Mouse (Mus musculus): ENCODE measurements at regions not wholly inside any gene's neighbourhood (a gene's known extent, or its start where the extent isn't known, plus 50 kb on each side); places are given as distances from the start of the nearest gene placed in this dataset.

DNA sequence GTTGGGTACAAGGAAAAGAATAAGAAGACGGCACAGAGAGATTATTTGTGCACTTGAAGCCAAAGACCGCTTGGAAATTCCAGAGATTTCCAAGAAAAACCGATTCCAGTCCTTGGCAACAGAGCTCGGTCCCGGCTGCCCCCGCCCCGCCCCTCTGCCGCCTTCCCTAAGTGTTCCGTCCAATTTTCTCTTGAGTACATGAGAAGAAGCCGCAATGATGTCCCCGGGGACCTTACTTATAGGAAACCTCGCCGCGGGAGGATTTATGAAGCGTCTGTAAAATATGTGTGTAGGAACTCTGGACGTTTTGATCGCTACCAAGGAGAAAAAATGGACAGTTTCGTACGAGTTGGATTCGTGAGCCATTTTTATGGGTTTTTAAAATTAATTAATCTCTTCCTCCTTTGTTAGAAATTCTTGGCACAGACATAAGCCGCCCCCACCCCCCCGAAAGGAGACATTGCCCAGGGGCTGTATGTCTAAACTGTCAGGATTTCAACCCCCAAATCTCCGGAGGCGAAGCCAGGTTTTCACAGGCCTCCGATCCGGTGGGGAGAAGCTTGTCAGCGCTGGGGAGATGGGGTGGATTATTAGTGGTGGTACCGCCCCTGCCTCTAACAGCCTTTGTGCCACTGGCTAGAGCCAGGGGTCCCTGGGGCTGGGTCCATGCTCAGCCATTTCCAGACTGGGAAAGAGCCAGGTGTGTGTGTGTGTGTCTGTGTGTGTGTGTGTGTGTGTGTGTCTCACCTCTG is 83.1 kb downstream of the 2410131K14Rik start:
- H3K4me1 ChIP-seq (ENCODE audit: control insufficient read depth, insufficient read depth, insufficient read length) = no peaks in the 10 kb centered on the region; the same call in 1 of the 2 replicates
- no peak for DNase-seq (ENCODE audit: low read depth in 1 of 2, low spot score in 2 of 2)
- TF ChIP-seq CTCF (IDR thresholded peaks at IDR 0.05; ENCODE audit: extremely low read depth, insufficient read depth, insufficient read length, insufficient replicate concordance) = no peak
- no peak for TF ChIP-seq POLR2A (IDR thresholded peaks at IDR 0.05; ENCODE audit: low read depth, low read length)
- H3K36me3 ChIP-seq (ENCODE audit: control insufficient read depth, insufficient read depth, low read length) = no peaks in the 10 kb centered on the region
- peaks cover 5% of the 10 kb centered on the region; the same call in 1 of the 2 replicates for H3K27me3 ChIP-seq (ENCODE audit: control insufficient read depth, insufficient read depth, low read length)
- no peak overlapping the region for H3K27ac ChIP-seq (ENCODE audit: insufficient read depth, low read length)
- WGBS = 16% methylated on average over 28 of the region's 28 CpGs
- H3K4me3 ChIP-seq (ENCODE audit: extremely low read depth, insufficient read depth, insufficient read length) = no peak overlapping the region

DNA sequence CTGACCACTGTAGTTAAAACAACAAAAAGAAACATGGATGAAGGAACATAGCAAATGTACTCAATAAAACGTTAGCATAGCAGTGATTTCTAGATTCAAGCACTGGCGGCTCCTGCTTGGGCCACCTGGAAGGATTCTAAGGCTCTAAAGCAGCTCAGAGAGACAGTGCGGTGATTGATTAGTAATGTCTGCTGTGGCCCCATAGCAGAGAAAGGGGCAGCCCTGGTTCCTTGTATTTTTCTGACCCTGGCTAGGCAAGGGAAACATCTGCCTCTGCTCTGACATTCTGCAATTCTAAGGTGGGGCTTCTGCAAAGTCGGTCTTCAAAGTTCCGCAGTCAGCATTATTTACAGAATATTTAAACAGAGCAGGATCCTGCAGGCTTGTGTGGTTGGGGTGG is 84.1 kb downstream of the 2410131K14Rik start:
- Histone ChIP-seq H3K27ac (ENCODE audit: insufficient read depth, low read length) (no peak overlapping the region), H3K36me3 (ENCODE audit: control insufficient read depth, insufficient read depth, low read length) (no peaks in the 10 kb centered on the region), H3K4me3 (ENCODE audit: extremely low read depth, insufficient read depth, insufficient read length) (no peak overlapping the region), H3K27me3 (ENCODE audit: control insufficient read depth, insufficient read depth, low read length) (peaks cover 5% of the 10 kb centered on the region; the same call in 1 of the 2 replicates), H3K4me1 (ENCODE audit: control insufficient read depth, insufficient read depth, insufficient read length) (no peaks in the 10 kb centered on the region; the same call in 1 of the 2 replicates)
- WGBS = 63% methylated on average over 5 of the region's 5 CpGs
- TF ChIP-seq CTCF (IDR thresholded peaks at IDR 0.05; ENCODE audit: extremely low read depth, insufficient read depth, insufficient read length, insufficient replicate concordance) (no peak), POLR2A (IDR thresholded peaks at IDR 0.05; ENCODE audit: low read depth, low read length) (no peak)
- no peak for DNase-seq (ENCODE audit: low read depth in 1 of 2, low spot score in 2 of 2)

DNA sequence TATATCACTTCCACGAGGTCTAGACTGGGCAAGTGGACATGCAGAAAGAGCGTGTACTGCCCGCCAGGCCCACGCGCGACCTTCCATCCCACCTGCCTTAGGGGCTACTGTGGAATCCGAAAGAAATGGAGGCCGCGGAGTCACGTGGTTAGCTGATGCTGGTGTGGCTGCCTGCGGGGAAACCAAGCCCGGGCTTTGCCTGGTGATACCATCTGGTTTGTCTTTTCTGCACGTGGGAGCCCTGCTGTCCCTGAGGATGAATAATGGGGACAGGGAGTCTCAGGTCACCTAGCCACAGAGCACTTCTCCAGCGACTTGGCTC is 86.2 kb downstream of the 2410131K14Rik start:
- no peak for DNase-seq (ENCODE audit: low read depth in 1 of 2, low spot score in 2 of 2)
- H3K4me3 ChIP-seq (ENCODE audit: extremely low read depth, insufficient read depth, insufficient read length) = peak overlapping the region; percentile 51; the same call in 1 of the 2 replicates
- H3K4me1 ChIP-seq (ENCODE audit: control insufficient read depth, insufficient read depth, insufficient read length) = no peaks in the 10 kb centered on the region; the same call in 1 of the 2 replicates
- H3K36me3 ChIP-seq (ENCODE audit: control insufficient read depth, insufficient read depth, low read length) = no peaks in the 10 kb centered on the region
- H3K27ac ChIP-seq (ENCODE audit: insufficient read depth, low read length) = no peak overlapping the region
- no peak for TF ChIP-seq CTCF (IDR thresholded peaks at IDR 0.05; ENCODE audit: extremely low read depth, insufficient read depth, insufficient read length, insufficient replicate concordance)
- TF ChIP-seq POLR2A (IDR thresholded peaks at IDR 0.05; ENCODE audit: low read depth, low read length) = no peak
- H3K27me3 ChIP-seq (ENCODE audit: control insufficient read depth, insufficient read depth, low read length) = peaks cover 5% of the 10 kb centered on the region; the same call in 1 of the 2 replicates
- WGBS = 30% methylated on average over 14 of the region's 14 CpGs

DNA sequence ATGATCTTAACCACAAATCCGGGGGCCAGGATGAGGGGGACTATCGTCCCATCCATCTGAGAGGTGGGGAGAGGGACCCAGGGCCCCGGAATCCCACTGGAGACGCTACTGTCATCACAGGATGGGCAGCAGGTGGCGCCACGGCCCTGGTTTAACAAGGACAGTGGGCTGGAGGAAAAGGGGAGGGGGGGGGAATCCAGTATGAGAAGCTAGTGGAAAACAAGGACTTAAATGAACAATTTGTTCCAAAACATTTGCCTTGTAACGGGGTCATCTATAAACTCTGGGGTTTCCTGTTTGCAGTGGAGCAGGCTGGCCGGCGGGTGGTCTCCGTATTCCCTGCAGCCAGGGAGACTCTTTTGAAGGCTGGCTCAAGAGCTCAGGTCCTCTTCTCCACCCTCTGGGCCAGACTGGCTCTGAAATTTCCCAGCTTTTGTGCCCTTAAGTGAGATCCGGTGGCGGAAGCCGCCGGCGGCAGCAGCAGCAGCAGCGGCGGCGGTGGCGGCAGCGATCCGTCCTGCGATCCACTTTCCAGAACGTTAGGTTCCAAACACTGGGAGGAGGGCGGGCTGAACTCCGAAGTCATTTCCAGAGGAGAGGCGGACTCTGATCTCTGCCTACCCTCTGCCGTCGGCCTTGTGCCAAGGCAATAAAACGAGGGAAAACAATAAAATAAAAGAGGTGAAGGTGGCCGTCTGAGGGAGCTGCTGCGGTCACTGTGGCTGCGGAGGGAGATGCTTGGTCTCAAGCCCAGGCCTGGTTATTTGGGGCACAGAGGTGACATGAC is 86.8 kb downstream of the 2410131K14Rik start:
- H3K4me3 ChIP-seq (ENCODE audit: extremely low read depth, insufficient read depth, insufficient read length) = peak overlapping the region; percentile 51; the same call in 1 of the 2 replicates
- H3K36me3 ChIP-seq (ENCODE audit: control insufficient read depth, insufficient read depth, low read length) = no peaks in the 10 kb centered on the region
- peaks cover 5% of the 10 kb centered on the region; the same call in 1 of the 2 replicates for H3K27me3 ChIP-seq (ENCODE audit: control insufficient read depth, insufficient read depth, low read length)
- no peaks in the 10 kb centered on the region; the same call in 1 of the 2 replicates for H3K4me1 ChIP-seq (ENCODE audit: control insufficient read depth, insufficient read depth, insufficient read length)
- TF ChIP-seq POLR2A (IDR thresholded peaks at IDR 0.05; ENCODE audit: low read depth, low read length) (no peak), CTCF (IDR thresholded peaks at IDR 0.05; ENCODE audit: extremely low read depth, insufficient read depth, insufficient read length, insufficient replicate concordance) (peak; percentile 56; the same call in 1 of the 2 replicates)
- 2% methylated on average over 32 of the region's 32 CpGs for WGBS
- H3K27ac ChIP-seq (ENCODE audit: insufficient read depth, low read length) = peak overlapping the region; percentile 45
- DNase-seq (ENCODE audit: low read depth in 1 of 2, low spot score in 2 of 2) = peak in 1 of 2 experiments; percentile 56

DNA sequence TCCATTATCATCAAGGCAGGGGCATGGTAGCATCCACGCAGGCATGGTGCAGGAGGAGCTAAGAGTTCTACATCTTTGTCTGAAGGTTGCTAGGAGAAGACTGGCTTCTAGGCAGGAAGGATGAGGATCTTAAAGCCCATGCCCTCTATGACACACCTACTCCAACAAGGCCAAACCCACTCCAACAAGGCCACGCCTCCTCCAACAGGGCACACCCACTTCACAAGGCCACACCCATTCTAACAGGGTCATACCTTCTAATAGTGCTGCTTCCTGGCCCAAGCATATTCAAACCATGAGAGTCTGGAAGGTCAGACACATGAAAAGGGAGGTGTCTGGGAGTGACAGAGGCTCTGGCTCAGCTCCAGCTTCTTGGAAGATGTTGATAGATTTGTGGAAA is 89.0 kb downstream of the 2410131K14Rik start:
- 87% methylated on average over 2 of the region's 2 CpGs for WGBS
- no peak for DNase-seq (ENCODE audit: low read depth in 1 of 2, low spot score in 2 of 2)
- no peak overlapping the region for H3K27ac ChIP-seq (ENCODE audit: insufficient read depth, low read length)
- no peak overlapping the region for H3K4me3 ChIP-seq (ENCODE audit: extremely low read depth, insufficient read depth, insufficient read length)
- peaks cover 5% of the 10 kb centered on the region; the same call in 1 of the 2 replicates for H3K27me3 ChIP-seq (ENCODE audit: control insufficient read depth, insufficient read depth, low read length)
- no peaks in the 10 kb centered on the region for H3K36me3 ChIP-seq (ENCODE audit: control insufficient read depth, insufficient read depth, low read length)
- no peak for TF ChIP-seq POLR2A (IDR thresholded peaks at IDR 0.05; ENCODE audit: low read depth, low read length)
- H3K4me1 ChIP-seq (ENCODE audit: control insufficient read depth, insufficient read depth, insufficient read length) = no peaks in the 10 kb centered on the region; the same call in 1 of the 2 replicates

DNA sequence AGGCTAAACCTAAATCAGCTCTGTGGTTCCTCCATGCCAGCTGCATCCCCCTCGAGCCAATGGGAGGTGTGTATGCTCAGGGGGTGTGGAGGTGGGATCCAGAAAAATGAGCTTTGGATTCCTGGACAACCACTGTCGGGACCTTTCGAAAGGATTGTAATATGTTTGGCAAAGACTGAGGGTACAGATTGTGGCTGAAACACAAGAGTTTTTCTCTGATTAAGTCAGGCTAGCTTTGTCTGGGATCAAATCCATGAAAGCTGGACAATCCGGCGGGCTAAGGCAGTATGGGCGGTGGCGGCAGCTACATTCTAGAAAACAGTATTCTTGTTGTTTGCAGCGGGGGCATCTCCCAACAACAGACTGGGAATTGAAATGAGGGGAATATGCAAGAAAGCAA is 93.2 kb downstream of the 2410131K14Rik start:
- Histone ChIP-seq H3K4me1 (ENCODE audit: control insufficient read depth, insufficient read depth, insufficient read length) (no peaks in the 10 kb centered on the region), H3K27ac (ENCODE audit: insufficient read depth, low read length) (no peak overlapping the region), H3K4me3 (ENCODE audit: extremely low read depth, insufficient read depth, insufficient read length) (no peak overlapping the region), H3K36me3 (ENCODE audit: control insufficient read depth, insufficient read depth, low read length) (no peaks in the 10 kb centered on the region), H3K27me3 (ENCODE audit: control insufficient read depth, insufficient read depth, low read length) (no peaks in the 10 kb centered on the region)
- 89% methylated on average over 8 of the region's 8 CpGs for WGBS
- TF ChIP-seq POLR2A (IDR thresholded peaks at IDR 0.05; ENCODE audit: low read depth, low read length) = no peak
- no peak for TF ChIP-seq CTCF (IDR thresholded peaks at IDR 0.05; ENCODE audit: extremely low read depth, insufficient read depth, insufficient read length, insufficient replicate concordance)
- no peak for DNase-seq (ENCODE audit: low read depth in 1 of 2, low spot score in 2 of 2)
